Mouse (Mus musculus): ENCODE measurements at regions not wholly inside any gene's neighbourhood (a gene's known extent, or its start where the extent isn't known, plus 50 kb on each side); places are given as distances from the start of the nearest gene placed in this dataset.

DNA sequence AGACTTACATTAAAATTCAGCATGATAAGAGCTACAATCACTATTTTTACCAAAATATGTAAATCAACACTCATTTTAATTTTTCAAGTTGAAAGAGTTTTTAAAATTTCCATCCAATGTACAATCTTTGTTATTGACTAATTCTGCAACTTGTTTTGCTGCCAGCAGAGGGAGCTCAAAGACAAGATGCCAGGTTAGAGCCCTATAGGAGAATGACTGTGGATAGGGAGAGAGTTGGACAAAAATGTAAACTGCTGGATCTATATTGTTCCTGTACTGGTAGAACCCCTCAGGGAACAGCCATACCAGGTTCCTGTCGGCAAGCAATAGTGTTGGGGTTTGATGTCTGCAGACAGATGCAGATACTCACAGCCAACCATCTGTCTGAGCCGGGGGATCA is 288.8 kb upstream of the 4930550L24Rik start:
- DNase-seq: peak; percentile 24
